Mouse (Mus musculus): ENCODE data around the gene Sp2. TPM values are rescaled to one million over a fixed set of nuclear protein-coding genes. Genes with fewer than 3 reads are reported as not detected.

Sp2 gene
- polyA plus RNA-seq, 1 experiment from 2014 or later = 15.2 TPM

DNA sequence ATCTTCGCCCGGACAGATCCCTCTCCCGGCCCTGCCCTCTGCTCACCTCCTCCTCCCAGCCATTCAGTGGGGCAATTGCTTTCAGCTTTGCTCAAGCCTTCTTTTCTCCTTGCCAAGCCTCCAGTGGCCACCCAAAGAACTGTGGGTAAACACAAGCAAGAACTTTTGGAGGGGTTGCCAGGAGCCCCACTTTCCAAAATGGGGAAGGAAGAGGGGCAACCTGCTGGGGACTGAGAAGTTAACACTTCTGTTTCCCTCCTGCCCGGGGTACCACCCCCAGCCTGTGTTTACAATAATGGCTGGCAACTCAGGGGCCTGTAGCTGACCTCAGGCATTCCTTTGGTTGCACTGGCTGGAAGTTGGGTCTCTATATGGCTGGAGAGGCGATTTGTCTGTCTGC is 20.4 kb upstream of the Sp2 start:
- Histone ChIP-seq H3K27ac (replicated peaks; ENCODE audit: low read depth, low read length) (no peak overlapping the region), H3K4me1 (ENCODE audit: control insufficient read depth, insufficient read depth, low read length) (0 out of 2 replicates have a peak, but pooled peaks cover 4% of the 10 kb centered on the region), H3K27me3 (replicated peaks; ENCODE audit: control insufficient read depth, insufficient read depth, low read length) (peaks cover 27% of the 10 kb centered on the region), H3K36me3 (ENCODE audit: control insufficient read depth, insufficient read depth, low read length) (no peaks in the 10 kb centered on the region), H3K9ac (ENCODE audit: low read depth, low read length) (no peak overlapping the region), H3K4me2 (ENCODE audit: low read depth, low read length) (no peak overlapping the region), H3K9me3 (ENCODE audit: control insufficient read depth, low read length) (no peaks in the 10 kb centered on the region), H3K4me3 (ENCODE audit: low read depth, low read length) (no peak overlapping the region)
- WGBS = 19% methylated on average over 5 of the region's 5 CpGs
- no peak for DNase-seq (ENCODE audit: low spot score)
- ATAC-seq (ENCODE audit: low read depth) = no peak

DNA sequence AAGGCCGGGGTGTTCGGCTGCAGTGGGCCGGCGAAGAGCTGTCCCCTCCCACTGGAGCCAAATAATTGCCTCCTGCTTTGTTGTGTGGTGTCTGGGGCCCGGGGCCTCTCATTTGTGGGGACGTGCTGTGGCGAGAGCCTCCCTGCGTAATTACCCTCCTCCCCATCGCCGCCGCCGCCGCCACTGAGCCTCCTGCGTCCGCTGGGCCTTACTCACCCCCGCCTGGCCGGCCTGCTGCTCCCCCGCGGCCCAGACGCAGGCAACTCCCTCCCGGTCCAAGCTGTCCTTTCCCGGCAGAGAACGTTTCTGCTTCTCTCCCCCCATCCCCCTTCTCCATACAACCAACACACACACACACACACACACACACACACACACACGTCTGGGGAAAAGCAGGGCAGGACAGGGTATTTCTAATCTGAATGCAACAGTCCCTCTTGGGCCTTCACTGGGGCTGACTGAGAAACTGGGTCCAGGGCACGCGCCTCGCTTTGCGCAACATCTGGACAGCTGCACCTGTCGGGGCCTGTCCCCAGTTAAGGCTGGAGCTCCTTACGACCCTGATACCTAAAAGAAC is 14.7 kb upstream of the Sp2 start:
- H3K4me2 ChIP-seq (ENCODE audit: low read depth, low read length) = peak overlapping the region; percentile 60
- H3K27ac ChIP-seq (replicated peaks; ENCODE audit: low read depth, low read length) = no peak overlapping the region
- H3K4me3 ChIP-seq (ENCODE audit: low read depth, low read length) = peak overlapping the region; percentile 32
- DNase-seq (ENCODE audit: low spot score) (peak; percentile 66), ATAC-seq (ENCODE audit: low read depth) (peak; percentile 62)
- H3K27me3 ChIP-seq (replicated peaks; ENCODE audit: control insufficient read depth, insufficient read depth, low read length) = peaks cover 37% of the 10 kb centered on the region
- 8% methylated on average over 18 of the region's 30 CpGs for WGBS
- H3K4me1 ChIP-seq (ENCODE audit: control insufficient read depth, insufficient read depth, low read length) = 0 out of 2 replicates have a peak, but pooled peaks cover 4% of the 10 kb centered on the region
- no peaks in the 10 kb centered on the region for H3K36me3 ChIP-seq (ENCODE audit: control insufficient read depth, insufficient read depth, low read length)
- peak overlapping the region; percentile 59 for H3K9ac ChIP-seq (ENCODE audit: low read depth, low read length)
- no peaks in the 10 kb centered on the region for H3K9me3 ChIP-seq (ENCODE audit: control insufficient read depth, low read length)

DNA sequence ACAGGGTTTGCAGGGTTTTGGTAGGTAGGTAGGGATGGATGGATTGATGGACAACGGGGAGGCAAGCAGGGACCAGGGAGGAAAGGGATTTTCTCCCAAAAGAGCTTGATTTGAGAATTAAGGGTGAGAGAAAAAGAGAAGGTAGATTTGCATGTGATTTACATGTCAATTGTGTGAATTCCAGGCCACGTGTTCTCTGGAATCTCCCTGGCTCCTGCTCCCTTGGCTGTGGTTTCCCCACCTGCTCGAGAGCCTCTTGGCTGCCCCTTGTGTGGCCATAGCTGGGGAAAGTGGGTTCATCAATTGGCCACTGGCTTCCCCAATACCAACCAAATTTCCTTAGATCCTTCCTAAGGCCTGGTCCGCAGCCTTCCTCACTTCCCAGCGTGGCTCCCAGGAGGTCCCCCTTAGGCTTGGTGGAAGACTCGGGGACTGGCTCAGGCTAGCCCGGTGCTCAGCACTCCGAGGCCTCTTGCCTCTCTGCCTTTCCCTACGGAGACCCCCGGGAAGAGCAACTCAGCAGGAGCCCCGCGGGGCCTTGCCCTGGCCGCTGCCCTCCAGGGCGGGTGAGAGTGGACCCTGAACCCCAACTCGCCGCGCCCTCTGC is 14.1 kb upstream of the Sp2 start:
- H3K27me3 ChIP-seq (replicated peaks; ENCODE audit: control insufficient read depth, insufficient read depth, low read length) = peaks cover 37% of the 10 kb centered on the region
- WGBS = 14% methylated on average over 15 of the region's 17 CpGs
- no peak for DNase-seq (ENCODE audit: low spot score)

DNA sequence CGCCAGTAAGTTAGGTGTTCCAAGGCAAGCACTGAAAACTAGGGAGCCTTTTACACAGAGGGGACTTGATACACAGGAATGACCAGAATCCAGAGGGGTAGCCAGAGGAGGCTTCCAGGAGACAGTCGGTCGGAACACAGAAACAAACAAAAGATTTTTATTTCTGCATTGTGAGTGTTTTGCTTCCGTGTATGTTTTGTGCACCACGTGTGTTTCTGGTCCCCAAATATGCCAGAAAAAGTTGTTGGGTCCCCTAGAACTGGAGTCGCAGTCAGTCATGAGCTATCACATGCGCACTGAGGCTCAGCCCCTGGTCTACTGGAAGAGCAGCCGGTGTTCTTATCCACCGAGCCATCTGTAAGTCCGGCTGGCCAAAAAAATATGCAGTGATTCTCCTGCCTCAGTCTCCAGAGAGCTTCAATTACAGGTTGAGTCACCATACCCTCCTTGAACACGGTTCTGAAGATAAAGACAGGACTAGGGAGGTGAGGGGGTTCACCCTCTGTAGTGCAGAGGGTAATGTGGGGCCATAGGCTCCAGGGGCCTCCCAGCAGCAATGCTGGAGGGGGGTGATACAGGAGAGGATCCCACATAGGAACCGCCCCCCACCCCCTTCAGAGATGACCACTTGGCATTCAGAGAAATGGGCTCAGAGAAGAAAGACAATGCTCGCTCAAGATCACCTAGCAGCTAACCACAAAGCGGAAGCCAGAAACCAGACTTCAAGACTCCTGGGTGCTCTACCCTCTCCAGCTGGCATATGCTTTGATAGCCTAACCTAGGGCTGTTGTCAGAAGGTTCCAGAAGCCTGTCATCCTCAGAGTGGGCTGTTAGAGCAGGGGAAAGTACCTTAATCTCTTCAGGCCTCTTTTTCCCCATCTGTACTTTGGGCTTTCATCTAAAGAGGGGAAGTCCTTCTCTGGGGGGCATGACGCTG is 13.3 kb upstream of the Sp2 start:
- no peak overlapping the region for H3K4me3 ChIP-seq (ENCODE audit: low read depth, low read length)
- H3K9ac ChIP-seq (ENCODE audit: low read depth, low read length) = no peak overlapping the region
- DNase-seq (ENCODE audit: low spot score) (no peak), ATAC-seq (ENCODE audit: low read depth) (no peak)
- 0 out of 2 replicates have a peak, but pooled peaks cover 4% of the 10 kb centered on the region for H3K4me1 ChIP-seq (ENCODE audit: control insufficient read depth, insufficient read depth, low read length)
- WGBS = 75% methylated on average over 15 of the region's 15 CpGs
- no peaks in the 10 kb centered on the region for H3K9me3 ChIP-seq (ENCODE audit: control insufficient read depth, low read length)
- H3K27ac ChIP-seq (replicated peaks; ENCODE audit: low read depth, low read length) = no peak overlapping the region
- H3K4me2 ChIP-seq (ENCODE audit: low read depth, low read length) = no peak overlapping the region
- H3K27me3 ChIP-seq (replicated peaks; ENCODE audit: control insufficient read depth, insufficient read depth, low read length) = peaks cover 33% of the 10 kb centered on the region
- no peaks in the 10 kb centered on the region for H3K36me3 ChIP-seq (ENCODE audit: control insufficient read depth, insufficient read depth, low read length)

More for the DNA sequence above, 14.1 kb upstream of the Sp2 start:
- Histone ChIP-seq H3K4me3 (ENCODE audit: low read depth, low read length) (peak overlapping the region; percentile 32), H3K4me1 (ENCODE audit: control insufficient read depth, insufficient read depth, low read length) (0 out of 2 replicates have a peak, but pooled peaks cover 4% of the 10 kb centered on the region), H3K27ac (replicated peaks; ENCODE audit: low read depth, low read length) (no peak overlapping the region), H3K9ac (ENCODE audit: low read depth, low read length) (peak overlapping the region; percentile 59), H3K4me2 (ENCODE audit: low read depth, low read length) (peak overlapping the region; percentile 60), H3K9me3 (ENCODE audit: control insufficient read depth, low read length) (no peaks in the 10 kb centered on the region), H3K36me3 (ENCODE audit: control insufficient read depth, insufficient read depth, low read length) (no peaks in the 10 kb centered on the region)
- ATAC-seq (ENCODE audit: low read depth) = peak; percentile 24; the same call in 1 of the 2 replicates

DNA sequence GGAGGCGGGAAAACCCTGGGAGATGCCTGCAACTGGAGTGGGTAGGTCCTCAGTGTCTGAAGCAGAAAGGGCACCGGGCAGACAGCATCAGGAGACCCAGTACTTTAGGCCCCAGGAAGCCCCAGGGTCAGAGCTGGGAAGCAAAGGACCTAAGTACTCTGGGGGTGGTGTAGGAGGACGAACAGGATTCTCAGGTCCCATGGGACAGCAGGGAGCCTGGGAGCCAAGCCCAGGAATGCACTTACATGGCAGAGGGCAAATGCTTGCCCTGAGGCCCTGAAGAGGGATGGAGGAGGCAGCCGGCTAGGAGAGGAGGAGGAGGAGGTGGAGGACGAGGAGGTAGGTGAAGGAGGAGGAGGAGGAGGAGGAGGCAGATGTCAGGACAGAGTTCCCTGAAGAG is 12.3 kb upstream of the Sp2 start:
- ATAC-seq (ENCODE audit: low read depth) = no peak
- Histone ChIP-seq H3K9me3 (ENCODE audit: control insufficient read depth, low read length) (no peaks in the 10 kb centered on the region), H3K36me3 (ENCODE audit: control insufficient read depth, insufficient read depth, low read length) (no peaks in the 10 kb centered on the region), H3K27me3 (replicated peaks; ENCODE audit: control insufficient read depth, insufficient read depth, low read length) (peaks cover 33% of the 10 kb centered on the region), H3K27ac (replicated peaks; ENCODE audit: low read depth, low read length) (no peak overlapping the region), H3K4me1 (ENCODE audit: control insufficient read depth, insufficient read depth, low read length) (no peaks in the 10 kb centered on the region), H3K4me3 (ENCODE audit: low read depth, low read length) (no peak overlapping the region), H3K4me2 (ENCODE audit: low read depth, low read length) (no peak overlapping the region), H3K9ac (ENCODE audit: low read depth, low read length) (no peak overlapping the region)
- WGBS = 20% methylated on average over 5 of the region's 5 CpGs
- no peak for DNase-seq (ENCODE audit: low spot score)

DNA sequence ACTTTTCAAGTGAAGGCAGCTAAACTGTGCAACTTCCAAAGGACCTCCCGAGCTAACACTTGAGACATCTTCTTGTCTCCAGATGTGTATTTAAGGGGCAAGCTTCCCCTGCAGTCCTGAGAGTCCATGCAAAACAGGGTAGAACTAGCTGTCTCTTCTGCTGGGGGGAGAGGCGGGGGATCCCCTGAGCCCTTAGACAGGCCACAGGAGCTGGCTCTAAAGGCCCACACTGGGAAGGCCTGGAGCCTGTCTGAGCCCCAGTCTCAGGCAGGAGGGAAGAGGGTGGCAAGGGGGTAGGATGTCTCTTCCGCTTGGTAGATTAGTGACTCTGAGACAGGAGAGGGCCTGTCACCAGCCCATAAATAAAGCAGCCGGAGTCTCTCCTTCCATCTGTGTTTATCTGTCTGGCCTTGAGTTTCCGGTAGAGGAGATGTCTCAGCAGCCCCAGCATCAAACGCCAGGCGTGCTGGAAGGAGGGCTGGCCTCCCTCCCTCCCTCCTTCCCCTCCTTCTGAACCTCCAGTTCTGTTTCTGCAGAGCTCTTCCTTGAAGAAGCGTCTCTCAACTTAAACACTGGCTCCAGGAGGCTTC is 10.1 kb upstream of the Sp2 start:
- H3K27ac ChIP-seq (replicated peaks; ENCODE audit: low read depth, low read length) = no peak overlapping the region
- peaks cover 15% of the 10 kb centered on the region for H3K27me3 ChIP-seq (replicated peaks; ENCODE audit: control insufficient read depth, insufficient read depth, low read length)
- H3K4me2 ChIP-seq (ENCODE audit: low read depth, low read length) = no peak overlapping the region
- no peak overlapping the region for H3K4me3 ChIP-seq (ENCODE audit: low read depth, low read length)
- no peaks in the 10 kb centered on the region for H3K36me3 ChIP-seq (ENCODE audit: control insufficient read depth, insufficient read depth, low read length)
- no peak overlapping the region for H3K9ac ChIP-seq (ENCODE audit: low read depth, low read length)
- DNase-seq (ENCODE audit: low spot score) (no peak), ATAC-seq (ENCODE audit: low read depth) (0 out of 2 replicates have a peak, but pooled peaks have one; percentile 10)
- peaks cover 6% of the 10 kb centered on the region; the same call in 1 of the 2 replicates for H3K4me1 ChIP-seq (ENCODE audit: control insufficient read depth, insufficient read depth, low read length)
- no peaks in the 10 kb centered on the region for H3K9me3 ChIP-seq (ENCODE audit: control insufficient read depth, low read length)
- 25% methylated on average over 8 of the region's 8 CpGs for WGBS

DNA sequence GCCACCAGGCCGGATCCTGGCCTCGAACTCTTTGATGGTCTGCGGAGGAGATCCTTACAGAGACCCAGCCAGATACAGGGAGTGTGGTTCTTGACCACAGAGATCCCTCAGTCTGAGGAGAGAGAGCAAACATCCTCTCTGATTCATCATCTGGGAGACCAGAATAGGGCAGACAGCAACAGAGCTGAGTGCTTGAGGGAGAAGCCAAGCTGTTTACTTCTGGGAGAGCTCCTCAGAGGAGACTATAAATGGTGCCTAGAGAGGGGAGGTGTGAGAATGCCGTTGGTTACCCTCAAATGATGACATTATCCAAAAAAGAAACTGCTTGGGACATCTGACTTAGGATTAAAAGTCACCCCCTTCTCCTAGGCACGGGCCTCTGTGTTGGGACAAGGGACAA is 8.7 kb upstream of the Sp2 start:
- DNase-seq (ENCODE audit: low spot score) = no peak
- no peak overlapping the region for H3K27ac ChIP-seq (replicated peaks; ENCODE audit: low read depth, low read length)
- 80% methylated on average over 5 of the region's 5 CpGs for WGBS

More for the DNA sequence above, 8.7 kb upstream of the Sp2 start:
- no peak for ATAC-seq (ENCODE audit: low read depth)
- no peaks in the 10 kb centered on the region for H3K36me3 ChIP-seq (ENCODE audit: control insufficient read depth, insufficient read depth, low read length)
- no peak overlapping the region for H3K9ac ChIP-seq (ENCODE audit: low read depth, low read length)
- H3K9me3 ChIP-seq (ENCODE audit: control insufficient read depth, low read length) = no peaks in the 10 kb centered on the region
- H3K4me2 ChIP-seq (ENCODE audit: low read depth, low read length) = no peak overlapping the region
- peaks cover 10% of the 10 kb centered on the region for H3K27me3 ChIP-seq (replicated peaks; ENCODE audit: control insufficient read depth, insufficient read depth, low read length)
- peaks cover 7% of the 10 kb centered on the region; the same call in 1 of the 2 replicates for H3K4me1 ChIP-seq (ENCODE audit: control insufficient read depth, insufficient read depth, low read length)
- no peak overlapping the region for H3K4me3 ChIP-seq (ENCODE audit: low read depth, low read length)
